Mouse (Mus musculus) kidney, postnatal 0 days (tissue): ENCODE results near the gene Lamp2. TPM values are rescaled to one million over a fixed set of nuclear protein-coding genes. Genes with fewer than 3 reads are reported as not detected.
A peak's percentile ranks its signal among the peaks of the same experiment; 100 is the strongest.

Source experiments
- ATAC-seq: fragments of 200-750 bp; cut with Nextera tagmentation; replicated peaks from 2 replicates; pipeline ENCODE4 v1.8.0; 2017; ENCODE audit warnings: low read depth, moderate number of reproducible peaks, moderate TSS enrichment, moderate library complexity; ENCODE audit not compliant: low FRiP score
- DNase-seq: peaks from one replicate; pipeline ENCODE4 v3.0.0-alpha.2; 2016; ENCODE audit warnings: low spot score
- H3K27ac ChIP-seq: fragments of 300-500 bp; sonication (generic); 2 replicates; pipeline ENCODE4 v1.5.1; 2014; ENCODE audit warnings: mild to moderate bottlenecking
- H3K27me3 ChIP-seq: fragments of 300-500 bp; sonication (generic); 2 replicates; pipeline ENCODE4 v1.6.1; 2014; ENCODE audit warnings: low read length, mixed read lengths; ENCODE audit not compliant: insufficient read depth
- H3K36me3 ChIP-seq: fragments of 300-500 bp; sonication (generic); 2 replicates; pipeline ENCODE4 v1.6.1; 2014; ENCODE audit warnings: low read length, mixed read lengths; ENCODE audit not compliant: insufficient read depth
- H3K4me1 ChIP-seq: fragments of 300-500 bp; sonication (generic); replicated peaks from 2 replicates; pipeline ENCODE4 v1.6.1; 2014; ENCODE audit warnings: antibody characterized with exemption, low read length, mixed read lengths; ENCODE audit not compliant: insufficient read depth
- H3K4me2 ChIP-seq: fragments of 300-500 bp; sonication (generic); 2 replicates; pipeline ENCODE4 v1.6.1; 2014; ENCODE audit warnings: mild to moderate bottlenecking, low read length, moderate library complexity, mixed read lengths
- H3K4me3 ChIP-seq: fragments of 300-500 bp; sonication (generic); replicated peaks from 2 replicates; pipeline ENCODE4 v1.5.1; 2014; ENCODE audit warnings: low read depth, low read length
- H3K9ac ChIP-seq: fragments of 300-500 bp; sonication (generic); 2 replicates; pipeline ENCODE4 v1.6.1; 2014; ENCODE audit warnings: low read depth, low read length
- H3K9me3 ChIP-seq: fragments of 300-500 bp; sonication (generic); replicated peaks from 2 replicates; pipeline ENCODE4 v1.6.1; 2016; ENCODE audit warnings: low read length, inconsistent platforms, mixed read lengths
- CTCF ChIP-seq: IDR thresholded peaks from 2 replicates; pipeline ENCODE4 v1.5.1; 2016; ENCODE audit warnings: antibody characterized with exemption, low read depth, mild to moderate bottlenecking, moderate library complexity
- WGBS: fragments of 180-500 bp; shearing (Covaris S2); extraction: QIAGEN DNeasy Blood & Tissue Kit; methylation state at CpG from one replicate; pipeline ENCODE4 v1.1.7; 2014; 5-methylcytosine and 5-hydroxymethylcytosine counted together
- polyA plus RNA-seq: library from polyadenylated mRNA; unstranded; fragments of >200 nt; fragmentation: Nextera tagmentation; extraction: Ambion mirVana; gene quantifications from 2 replicates; pipeline ENCODE4 v1.2.1, GENCODE M21; 2015

Lamp2 gene
- polyA plus RNA-seq, 1 experiment from 2014 or later = 316 TPM

GRCm38 (mm10) chrX:38473164-38473536 lies 16.9 kb upstream of the Lamp2 start:
- H3K4me3 ChIP-seq = peak overlapping the region; percentile 37; the same call in 1 of the 2 replicates
- ATAC-seq = peak; percentile 66
- H3K27ac ChIP-seq = peak overlapping the region; percentile 92
- H3K4me1 ChIP-seq = no peaks in the 10 kb centered on the region
- H3K9ac ChIP-seq = no peak overlapping the region
- no peaks in the 10 kb centered on the region for H3K9me3 ChIP-seq
- no peaks in the 10 kb centered on the region for H3K36me3 ChIP-seq
- no peak for TF ChIP-seq CTCF
- H3K27me3 ChIP-seq = no peaks in the 10 kb centered on the region
- 0 out of 2 replicates have a peak overlapping the region, but pooled peaks have one; percentile 15 for H3K4me2 ChIP-seq
- no peak for DNase-seq
- 24% methylated on average over 10 of the region's 10 CpGs for WGBS

DNA sequence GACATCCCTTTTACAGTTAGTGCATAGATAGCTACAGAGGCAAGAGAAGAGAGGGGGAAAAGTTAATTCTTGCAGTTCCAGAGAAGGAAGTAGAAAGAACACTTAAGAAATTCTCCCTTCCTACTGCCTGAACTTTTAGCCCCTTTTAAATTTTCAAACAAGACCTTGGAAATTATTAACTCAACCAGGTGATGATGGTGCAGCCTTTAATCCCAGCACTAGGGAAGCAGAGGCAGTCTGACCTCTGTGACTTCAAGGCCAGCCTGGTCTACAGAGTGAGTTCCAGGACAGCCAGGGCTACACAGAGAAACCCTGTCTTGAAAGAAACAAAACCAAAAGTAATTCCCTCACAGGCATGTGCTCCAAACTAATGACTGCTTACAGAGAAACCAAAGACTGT lies 10.0 kb upstream of the Lamp2 start:
- no peak overlapping the region for H3K4me3 ChIP-seq
- no peak for DNase-seq
- no peak for ATAC-seq

DNA sequence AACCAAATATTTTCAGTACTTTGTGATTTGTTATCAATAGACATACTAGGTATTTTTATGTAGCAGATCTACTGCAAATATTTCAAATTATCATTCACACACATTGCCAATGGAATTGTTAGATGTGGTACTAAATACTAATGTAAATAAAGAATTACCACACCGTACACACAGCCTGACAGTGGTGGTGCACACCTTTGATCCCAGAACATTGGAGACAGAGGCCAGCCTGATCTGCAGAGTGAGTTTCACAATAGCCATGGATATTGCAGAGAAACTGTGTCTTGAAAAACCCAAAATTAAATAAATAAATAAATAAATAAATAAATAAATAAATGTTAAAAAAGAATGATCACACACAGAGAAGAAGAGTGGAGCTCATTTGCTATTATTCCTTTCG lies 6.9 kb upstream of the Lamp2 start:
- no peaks in the 10 kb centered on the region for H3K9me3 ChIP-seq
- H3K4me2 ChIP-seq = no peak overlapping the region
- H3K4me3 ChIP-seq = no peak overlapping the region
- ATAC-seq (no peak), DNase-seq (no peak)
- H3K4me1 ChIP-seq = no peaks in the 10 kb centered on the region
- H3K9ac ChIP-seq = no peak overlapping the region
- no peaks in the 10 kb centered on the region for H3K36me3 ChIP-seq
- WGBS = 90% methylated on average over 2 of the region's 2 CpGs
- no peak for TF ChIP-seq CTCF
- H3K27me3 ChIP-seq = no peaks in the 10 kb centered on the region
- no peak overlapping the region for H3K27ac ChIP-seq

More for the DNA sequence above, 10.0 kb upstream of the Lamp2 start:
- no peak overlapping the region for H3K9ac ChIP-seq
- no peak overlapping the region for H3K4me2 ChIP-seq
- H3K4me1 ChIP-seq = no peaks in the 10 kb centered on the region
- no peaks in the 10 kb centered on the region for H3K36me3 ChIP-seq
- no peak for TF ChIP-seq CTCF
- no peak overlapping the region for H3K27ac ChIP-seq
- H3K27me3 ChIP-seq = no peaks in the 10 kb centered on the region
- no peaks in the 10 kb centered on the region for H3K9me3 ChIP-seq

DNA sequence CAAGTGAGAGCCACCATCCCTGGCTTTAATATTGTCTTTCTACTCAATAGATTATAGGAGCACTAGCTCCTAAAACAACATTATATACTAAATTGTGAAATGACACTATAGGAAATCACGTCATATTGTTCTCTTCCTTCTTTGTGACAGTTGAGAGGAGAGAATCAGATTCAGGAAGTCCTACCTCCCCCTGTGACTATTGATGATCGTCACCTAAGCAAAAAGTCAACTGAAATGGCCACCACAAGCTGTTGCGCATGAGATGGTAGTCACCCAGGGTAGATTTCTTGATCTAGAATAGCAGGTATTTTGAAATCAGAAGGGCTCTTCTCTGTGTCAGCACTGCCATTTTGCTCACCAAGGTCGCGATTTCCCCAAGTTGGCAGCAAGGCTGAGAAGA lies 5.8 kb upstream of the Lamp2 start:
- Histone ChIP-seq H3K4me1 (no peaks in the 10 kb centered on the region), H3K27ac (no peak overlapping the region), H3K36me3 (no peaks in the 10 kb centered on the region), H3K4me3 (no peak overlapping the region), H3K9ac (no peak overlapping the region), H3K9me3 (no peaks in the 10 kb centered on the region), H3K27me3 (no peaks in the 10 kb centered on the region), H3K4me2 (no peak overlapping the region)
- 85% methylated on average over 5 of the region's 5 CpGs for WGBS
- ATAC-seq (no peak), DNase-seq (no peak)
- TF ChIP-seq CTCF = no peak

- no peak overlapping the region for H3K4me3 ChIP-seq
- H3K4me2 ChIP-seq = no peak overlapping the region
- H3K4me1 ChIP-seq = no peaks in the 10 kb centered on the region
- TF ChIP-seq CTCF = no peak
- peak overlapping the region; percentile 42; the same call in 1 of the 2 replicates for H3K27ac ChIP-seq
- H3K9me3 ChIP-seq = no peaks in the 10 kb centered on the region
- peak; percentile 67 for DNase-seq
- no peaks in the 10 kb centered on the region for H3K36me3 ChIP-seq
- 47% methylated on average over 3 of the region's 3 CpGs for WGBS
- no peak; the same call in 1 of the 2 replicates for ATAC-seq
- no peaks in the 10 kb centered on the region for H3K27me3 ChIP-seq
- no peak overlapping the region for H3K9ac ChIP-seq
Observed at GRCm38 (mm10) chrX:38460887-38461286, 4.6 kb upstream of the Lamp2 start.

GRCm38 (mm10) chrX:38459076-38459475 lies 2.8 kb upstream of the Lamp2 start:
- Histone ChIP-seq H3K9ac (no peak overlapping the region), H3K4me3 (no peak overlapping the region), H3K4me2 (no peak overlapping the region), H3K27me3 (no peaks in the 10 kb centered on the region), H3K9me3 (no peaks in the 10 kb centered on the region), H3K36me3 (no peaks in the 10 kb centered on the region), H3K27ac (no peak overlapping the region), H3K4me1 (no peaks in the 10 kb centered on the region)
- no peak for DNase-seq
- ATAC-seq = no peak
- TF ChIP-seq CTCF = no peak
- WGBS = 82% methylated on average over 8 of the region's 8 CpGs

DNA sequence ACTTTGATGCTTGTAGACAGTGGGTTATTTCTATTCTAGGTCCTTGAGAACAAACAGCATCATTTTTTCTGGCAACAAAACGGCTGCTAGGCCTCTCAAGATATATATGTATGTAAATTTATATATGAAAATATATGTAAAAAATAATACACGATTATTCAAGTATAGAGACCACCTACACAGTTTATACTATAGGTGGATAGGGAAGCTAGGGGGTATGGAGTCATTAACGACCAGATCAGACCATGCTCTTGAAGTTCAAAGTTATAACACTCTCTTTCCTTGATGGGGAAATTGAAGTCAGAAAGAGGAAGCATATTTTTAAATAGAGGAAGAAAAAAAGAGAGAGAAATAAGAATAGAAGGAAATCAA lies 367 bp upstream of the Lamp2 start:
- ATAC-seq (no peak), DNase-seq (no peak)
- H3K27ac ChIP-seq = no peak overlapping the region
- TF ChIP-seq CTCF = no peak
- no peaks in the 10 kb centered on the region for H3K27me3 ChIP-seq
- no peak overlapping the region for H3K9ac ChIP-seq
- H3K4me2 ChIP-seq = no peak overlapping the region
- 37% methylated on average over 3 of the region's 3 CpGs for WGBS
- H3K36me3 ChIP-seq = no peaks in the 10 kb centered on the region
- H3K4me1 ChIP-seq = no peaks in the 10 kb centered on the region
- no peaks in the 10 kb centered on the region for H3K9me3 ChIP-seq
- H3K4me3 ChIP-seq = peak overlapping the region; percentile 57; the same call in 1 of the 2 replicates
